Mouse (Mus musculus): ENCODE measurements around the gene Rgs19. TPM values are rescaled to one million over a fixed set of nuclear protein-coding genes. Genes with fewer than 3 reads are reported as not detected.

Gene Rgs19
- total and polyA plus RNA-seq, 2 experiments from 2014 or later: 63.6 to 65.2 TPM

- H3K9ac ChIP-seq (replicated peaks; ENCODE audit: low read length, poor library complexity, severe bottlenecking): no peak overlapping the region
- no peak overlapping the region for H3K4me3 ChIP-seq (ENCODE audit: low read depth, low read length)
- no peaks in the 10 kb centered on the region for H3K36me3 ChIP-seq (ENCODE audit: insufficient read depth, low read length)
- TF ChIP-seq CTCF (IDR thresholded peaks at IDR 0.05): no peak
- H3K27ac ChIP-seq (ENCODE audit: low read depth, low read length): no peak overlapping the region
- H3K9me3 ChIP-seq (ENCODE audit: low read length): no peaks in the 10 kb centered on the region
- H3K4me2 ChIP-seq (ENCODE audit: low read depth, low read length, poor library complexity, severe bottlenecking): peak overlapping the region; percentile 33
- WGBS: 3% methylated on average over 14 of the region's 14 CpGs
- H3K27me3 ChIP-seq (ENCODE audit: insufficient read depth, low read length): peaks cover 26% of the 10 kb centered on the region
- no peak for ATAC-seq (ENCODE audit: low FRiP score)
- peak; percentile 65 for DNase-seq (ENCODE audit: low spot score)
- peaks cover 12% of the 10 kb centered on the region for H3K4me1 ChIP-seq (ENCODE audit: insufficient read depth, low read length)
These were observed 18.3 kb downstream of the Rgs19 start for GRCm38 (mm10) chr2:181675454-181675853.

GRCm38 (mm10) chr2:181674934-181675333, 18.8 kb downstream of the Rgs19 start:
- H3K9ac ChIP-seq (replicated peaks; ENCODE audit: low read length, poor library complexity, severe bottlenecking): no peak overlapping the region
- no peak for TF ChIP-seq CTCF (IDR thresholded peaks at IDR 0.05)
- no peaks in the 10 kb centered on the region for H3K36me3 ChIP-seq (ENCODE audit: insufficient read depth, low read length)
- H3K27me3 ChIP-seq (ENCODE audit: insufficient read depth, low read length): peaks cover 31% of the 10 kb centered on the region
- ATAC-seq (ENCODE audit: low FRiP score) (no peak), DNase-seq (ENCODE audit: low spot score) (no peak)
- H3K4me3 ChIP-seq (ENCODE audit: low read depth, low read length): no peak overlapping the region
- H3K4me2 ChIP-seq (ENCODE audit: low read depth, low read length, poor library complexity, severe bottlenecking): no peak overlapping the region
- no peaks in the 10 kb centered on the region for H3K9me3 ChIP-seq (ENCODE audit: low read length)
- 86% methylated on average over 4 of the region's 4 CpGs for WGBS
- peaks cover 12% of the 10 kb centered on the region for H3K4me1 ChIP-seq (ENCODE audit: insufficient read depth, low read length)
- H3K27ac ChIP-seq (ENCODE audit: low read depth, low read length): no peak overlapping the region

DNA sequence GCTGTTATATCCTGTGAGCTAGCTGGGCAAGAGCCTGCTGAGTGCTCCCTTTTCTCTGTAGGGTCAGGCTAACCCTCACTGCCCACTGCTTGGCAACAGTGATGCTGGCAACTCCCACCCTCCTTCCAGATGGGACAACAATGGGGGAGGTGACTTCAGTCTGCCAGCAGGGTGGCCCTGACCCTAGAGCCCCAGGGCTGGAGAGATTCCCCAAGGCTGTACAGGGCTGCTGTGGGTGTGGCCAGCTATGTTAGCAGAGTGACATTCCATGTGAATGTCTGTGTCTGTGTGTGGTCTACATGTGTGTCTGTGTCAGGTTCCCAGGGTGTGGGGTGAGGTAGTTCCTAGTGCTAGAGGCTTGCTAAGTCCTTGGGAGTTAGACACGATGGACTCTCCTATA, 20.3 kb downstream of the Rgs19 start:
- H3K4me2 ChIP-seq (ENCODE audit: low read depth, low read length, poor library complexity, severe bottlenecking): no peak overlapping the region
- H3K27ac ChIP-seq (ENCODE audit: low read depth, low read length): no peak overlapping the region
- DNase-seq (ENCODE audit: low spot score) (no peak), ATAC-seq (ENCODE audit: low FRiP score) (no peak; the same call in 1 of the 2 replicates)
- no peaks in the 10 kb centered on the region for H3K9me3 ChIP-seq (ENCODE audit: low read length)
- H3K27me3 ChIP-seq (ENCODE audit: insufficient read depth, low read length): peaks cover 44% of the 10 kb centered on the region
- no peak for TF ChIP-seq CTCF (IDR thresholded peaks at IDR 0.05)
- no peaks in the 10 kb centered on the region for H3K36me3 ChIP-seq (ENCODE audit: insufficient read depth, low read length)
- no peak overlapping the region for H3K4me3 ChIP-seq (ENCODE audit: low read depth, low read length)
- peaks cover 12% of the 10 kb centered on the region for H3K4me1 ChIP-seq (ENCODE audit: insufficient read depth, low read length)
- no peak overlapping the region for H3K9ac ChIP-seq (replicated peaks; ENCODE audit: low read length, poor library complexity, severe bottlenecking)
- 62% methylated on average over 1 of the region's 1 CpGs for WGBS

DNA sequence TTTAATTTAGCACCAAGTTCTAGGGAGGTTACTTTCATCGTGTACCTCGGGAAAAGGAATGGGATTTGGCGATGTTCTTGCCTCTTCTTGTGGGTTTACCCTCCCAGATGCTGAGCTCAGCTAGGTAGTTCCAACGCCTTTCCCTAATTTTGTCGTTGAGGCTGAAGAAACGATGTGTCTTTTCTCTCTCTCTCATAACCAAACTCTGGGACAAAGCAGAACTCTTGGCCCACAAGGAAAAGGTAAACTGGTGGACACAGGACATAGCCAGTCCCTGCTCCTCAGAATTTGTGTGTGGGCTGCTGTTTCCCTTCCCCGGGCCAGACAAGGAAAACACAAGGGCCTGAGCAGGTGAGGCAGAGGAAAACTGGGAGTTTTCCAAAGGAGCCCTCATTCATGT, 21.8 kb downstream of the Rgs19 start:
- ATAC-seq (ENCODE audit: low FRiP score) (no peak), DNase-seq (ENCODE audit: low spot score) (no peak)
- peaks cover 46% of the 10 kb centered on the region for H3K27me3 ChIP-seq (ENCODE audit: insufficient read depth, low read length)
- no peak overlapping the region for H3K4me2 ChIP-seq (ENCODE audit: low read depth, low read length, poor library complexity, severe bottlenecking)
- TF ChIP-seq CTCF (IDR thresholded peaks at IDR 0.05): no peak
- no peak overlapping the region for H3K9ac ChIP-seq (replicated peaks; ENCODE audit: low read length, poor library complexity, severe bottlenecking)
- H3K9me3 ChIP-seq (ENCODE audit: low read length): no peaks in the 10 kb centered on the region
- no peak overlapping the region for H3K27ac ChIP-seq (ENCODE audit: low read depth, low read length)
- H3K4me1 ChIP-seq (ENCODE audit: insufficient read depth, low read length): peaks cover 12% of the 10 kb centered on the region
- H3K36me3 ChIP-seq (ENCODE audit: insufficient read depth, low read length): no peaks in the 10 kb centered on the region
- WGBS: 25% methylated on average over 7 of the region's 7 CpGs
- H3K4me3 ChIP-seq (ENCODE audit: low read depth, low read length): no peak overlapping the region

DNA sequence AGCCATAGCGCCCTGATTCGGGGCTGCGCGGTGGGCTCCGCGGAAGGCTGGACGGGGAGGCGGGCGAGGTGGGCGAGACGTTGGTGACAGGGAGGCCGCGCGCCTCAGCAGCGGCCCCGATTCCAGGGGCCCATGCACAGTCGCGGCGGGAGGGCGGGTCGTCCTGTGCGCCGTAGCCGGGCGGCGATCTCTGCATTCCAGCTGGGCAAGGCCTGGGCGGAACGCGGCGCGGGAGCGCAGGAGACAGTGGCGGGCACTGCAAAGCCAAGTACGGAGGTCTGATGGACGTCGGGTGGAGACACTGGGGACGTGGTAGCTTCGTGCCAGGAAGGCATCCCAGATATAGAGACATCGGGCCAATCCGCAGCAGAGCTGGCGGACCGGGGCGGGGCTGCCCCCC, 22.5 kb downstream of the Rgs19 start, which contains the start of gene Sox18:
Gene Sox18 (minus strand): TSS at position 315 of the 400 bp plus-strand sequence.
- 1% methylated on average over 43 of the region's 43 CpGs for WGBS
- H3K4me3 ChIP-seq (ENCODE audit: low read depth, low read length): peak within 1 kb of the TSS; percentile 41
- H3K9ac ChIP-seq (replicated peaks; ENCODE audit: low read length, poor library complexity, severe bottlenecking): peak within 1 kb of the TSS; percentile 29; the same call in 1 of the 2 replicates
- H3K27me3 ChIP-seq (ENCODE audit: insufficient read depth, low read length): peaks cover 46% of the 10 kb centered on the region
- TF ChIP-seq CTCF (IDR thresholded peaks at IDR 0.05): no peak
- no peak within 1 kb of the TSS for H3K27ac ChIP-seq (ENCODE audit: low read depth, low read length)
- H3K9me3 ChIP-seq (ENCODE audit: low read length): no peaks in the 10 kb centered on the region
- H3K4me2 ChIP-seq (ENCODE audit: low read depth, low read length, poor library complexity, severe bottlenecking): peak within 1 kb of the TSS; percentile 54
- DNase-seq (ENCODE audit: low spot score) (no peak), ATAC-seq (ENCODE audit: low FRiP score) (no peak)
- H3K4me1 ChIP-seq (ENCODE audit: insufficient read depth, low read length): peaks cover 12% of the 10 kb centered on the region
- no peaks in the 10 kb centered on the region for H3K36me3 ChIP-seq (ENCODE audit: insufficient read depth, low read length)

DNA sequence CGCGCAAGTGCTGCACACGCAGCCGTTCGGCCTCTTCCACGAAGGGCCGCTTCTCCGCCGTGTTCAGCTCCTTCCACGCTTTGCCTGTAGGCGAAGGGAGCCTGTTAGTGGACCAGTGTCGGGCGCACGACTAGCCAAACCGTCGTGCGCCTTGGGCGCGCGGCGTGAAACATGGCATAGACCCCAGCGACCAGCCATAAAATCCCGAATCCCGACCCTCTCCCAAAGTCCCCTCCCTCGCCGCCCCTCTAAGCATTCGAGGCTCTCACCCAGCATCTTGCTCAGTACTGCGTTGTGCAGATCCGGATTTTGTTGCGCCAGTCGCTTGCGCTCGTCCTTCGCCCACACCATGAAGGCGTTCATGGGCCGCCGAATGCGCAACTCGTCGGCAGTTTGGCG, 22.9 kb downstream of the Rgs19 start:
- H3K27me3 ChIP-seq (ENCODE audit: insufficient read depth, low read length): peaks cover 46% of the 10 kb centered on the region
- H3K9me3 ChIP-seq (ENCODE audit: low read length): no peaks in the 10 kb centered on the region
- peak overlapping the region; percentile 54 for H3K4me2 ChIP-seq (ENCODE audit: low read depth, low read length, poor library complexity, severe bottlenecking)
- H3K36me3 ChIP-seq (ENCODE audit: insufficient read depth, low read length): no peaks in the 10 kb centered on the region
- under 1% methylated on average over 41 of the region's 41 CpGs for WGBS
- H3K4me1 ChIP-seq (ENCODE audit: insufficient read depth, low read length): peaks cover 12% of the 10 kb centered on the region
- no peak for TF ChIP-seq CTCF (IDR thresholded peaks at IDR 0.05)
- no peak for DNase-seq (ENCODE audit: low spot score)
- peak; percentile 17; the same call in 1 of the 2 replicates for ATAC-seq (ENCODE audit: low FRiP score)
- peak overlapping the region; percentile 29; the same call in 1 of the 2 replicates for H3K9ac ChIP-seq (replicated peaks; ENCODE audit: low read length, poor library complexity, severe bottlenecking)
- H3K4me3 ChIP-seq (ENCODE audit: low read depth, low read length): peak overlapping the region; percentile 41
- H3K27ac ChIP-seq (ENCODE audit: low read depth, low read length): no peak overlapping the region
